Mouse (Mus musculus) mammary gland, adult 2 months (tissue): ENCODE results near the gene Cldn34c1. TPM values are rescaled to one million over a fixed set of nuclear protein-coding genes. Genes with fewer than 3 reads are reported as not detected.

Experiments
- polyA plus RNA-seq: library from polyadenylated mRNA; depleted of rRNA; stranded (reverse); fragments of >200 nt; gene quantifications from 2 replicates; pipeline ENCODE4 v1.2.3, GENCODE M21; 2012; ENCODE audit warnings: low replicate concordance; rRNA removed

The Cldn34c1 gene
- polyA plus RNA-seq, result 2.1 and 7.0 TPM in 2 replicates

GRCm38 (mm10) chrX:123103291-123104260, at the start of gene Cldn34c1:
Gene Cldn34c1 (plus strand): TSS chrX:123103495.

GRCm38 (mm10) chrX:123222381-123222780, 119.1 kb downstream of the Cldn34c1 start, which contains the start of gene Srsx:
Gene Srsx (minus strand): TSS chrX:123222481.

Other genes starting within 250 kb of the Cldn34c1 start
- not detected in 2 replicates for gene Gm17521, start 73.8 kb upstream of the Cldn34c1 start, polyA plus RNA-seq
- gene Srsx, start 119.0 kb downstream of the Cldn34c1 start, polyA plus RNA-seq, result not detected in 2 replicates
- gene Gm17577, start 143.4 kb downstream of the Cldn34c1 start, polyA plus RNA-seq, result not detected in 2 replicates